Mouse (Mus musculus) embryo, embryonic 10 days (tissue): ENCODE measurements around the gene Mapk1ip1l.
A peak's percentile ranks its signal among the peaks of the same experiment; 100 is the strongest.

ENCODE experiments used
- DNase-seq: peaks from one replicate; pipeline ENCODE4 v3.0.0-alpha.2; 2015; ENCODE audit warnings: low spot score

Gene Mapk1ip1l

GRCm38 (mm10) chr14:47297785-47298407, at the start of gene Mapk1ip1l:
Mapk1ip1l (plus strand) TSS chr14:47298266.
- DNase-seq: peak; percentile 91

DNA sequence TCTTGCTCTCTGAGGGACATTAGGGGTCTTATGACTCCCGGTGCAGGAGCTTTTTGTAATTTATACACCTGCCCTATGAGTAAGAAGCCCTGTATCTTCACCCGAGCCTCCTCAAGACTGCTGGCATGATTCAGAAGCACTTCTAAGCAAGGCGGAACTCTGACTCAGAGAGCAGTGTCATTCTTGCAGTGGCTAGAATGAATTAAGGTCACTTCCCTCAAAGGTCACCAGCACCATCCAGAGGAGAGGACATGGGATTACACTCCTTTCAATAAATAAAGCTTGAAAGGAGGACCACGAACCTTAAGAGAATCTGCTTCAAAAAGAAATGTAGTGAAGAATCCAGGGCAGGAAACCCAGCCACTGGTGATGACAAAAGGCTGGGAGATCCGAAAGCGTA, 48.2 kb upstream of the Mapk1ip1l start:
- DNase-seq: no peak

GRCm38 (mm10) chr14:47264866-47265265, 33.2 kb upstream of the Mapk1ip1l start:
- DNase-seq: no peak

- no peak for DNase-seq
Measured at GRCm38 (mm10) chr14:47265829-47266228, 32.2 kb upstream of the Mapk1ip1l start.

DNA sequence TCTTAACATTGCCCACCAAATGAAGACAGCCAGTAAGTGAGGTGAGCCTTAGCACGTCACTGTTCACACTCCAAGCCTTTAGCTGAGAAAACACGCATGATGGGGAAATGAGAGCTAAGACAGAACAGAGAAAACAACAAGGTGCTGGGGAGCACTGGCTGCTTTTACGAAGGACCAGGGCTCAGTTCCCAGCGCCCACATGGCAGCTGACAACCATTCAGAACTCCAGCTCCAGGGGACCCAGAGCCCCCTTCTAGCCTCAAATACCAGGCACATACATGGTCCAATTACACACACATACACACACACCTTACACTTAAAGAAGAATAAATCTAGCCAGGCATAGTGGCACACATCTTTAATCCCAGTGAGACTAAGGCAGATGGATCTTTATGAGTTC, 29.0 kb upstream of the Mapk1ip1l start:
- no peak for DNase-seq

- DNase-seq: no peak
Measured at GRCm38 (mm10) chr14:47269706-47270105, 28.4 kb upstream of the Mapk1ip1l start.

DNA sequence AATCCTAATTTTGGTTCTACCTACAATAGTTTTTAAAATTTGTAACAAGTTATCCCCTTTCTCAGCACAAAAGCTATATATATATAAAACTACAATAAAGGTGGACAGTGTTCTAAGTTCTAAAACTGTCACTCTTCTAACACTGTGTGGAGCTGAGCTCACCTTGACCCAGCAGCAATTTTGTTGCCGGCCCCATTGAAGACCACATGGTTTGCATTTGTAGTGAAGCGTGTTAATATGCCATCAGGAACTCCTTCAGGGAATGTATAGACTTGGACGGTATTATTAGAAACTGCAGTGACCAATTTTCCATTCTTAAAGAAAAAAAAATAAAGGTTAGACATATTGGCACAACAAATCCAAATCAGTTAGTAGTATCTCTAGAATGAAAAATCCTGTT, 24.3 kb upstream of the Mapk1ip1l start:
- no peak for DNase-seq

- peak; percentile 32 for DNase-seq
Measured at GRCm38 (mm10) chr14:47275417-47275816, 22.6 kb upstream of the Mapk1ip1l start.

DNA sequence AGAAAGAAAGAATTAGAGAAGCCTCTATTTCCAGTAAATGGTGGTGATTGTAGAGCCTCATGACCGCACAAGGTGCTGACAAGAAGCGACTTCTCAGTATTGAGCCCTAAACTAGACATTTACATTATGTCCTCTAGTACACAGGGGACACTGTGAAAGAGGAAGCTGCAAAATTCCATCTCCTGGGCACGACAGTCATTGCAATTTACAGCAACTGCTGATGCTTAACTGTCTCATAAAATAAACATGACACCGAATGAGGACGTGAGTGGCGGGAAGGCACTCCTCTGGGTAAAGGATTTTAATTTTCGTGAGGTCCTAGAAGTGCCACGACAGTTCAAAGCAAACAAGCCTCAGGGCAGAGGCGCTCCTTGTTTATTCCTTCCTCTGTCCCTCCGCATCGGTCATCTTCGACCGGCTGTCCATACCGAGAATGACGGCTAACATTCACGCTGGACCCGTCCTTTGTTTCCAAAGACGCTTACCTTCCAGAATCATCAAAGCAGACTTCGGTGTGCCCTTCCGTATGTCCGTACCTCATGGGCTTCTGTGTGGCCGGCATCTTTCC, 21.9 kb upstream of the Mapk1ip1l start:
- peak; percentile 23 for DNase-seq

- peak; percentile 97 for DNase-seq
Measured at GRCm38 (mm10) chr14:47276637-47277393, 21.3 kb upstream of the Mapk1ip1l start, which contains the start of the genes Wdhd1 and Socs4. Wdhd1 (minus strand) TSS chr14:47276857. Socs4 (plus strand) TSS chr14:47276931.

GRCm38 (mm10) chr14:47279058-47279457, 19.0 kb upstream of the Mapk1ip1l start:
- DNase-seq: no peak

- DNase-seq: no peak
Measured at GRCm38 (mm10) chr14:47281535-47281934, 16.5 kb upstream of the Mapk1ip1l start.

DNA sequence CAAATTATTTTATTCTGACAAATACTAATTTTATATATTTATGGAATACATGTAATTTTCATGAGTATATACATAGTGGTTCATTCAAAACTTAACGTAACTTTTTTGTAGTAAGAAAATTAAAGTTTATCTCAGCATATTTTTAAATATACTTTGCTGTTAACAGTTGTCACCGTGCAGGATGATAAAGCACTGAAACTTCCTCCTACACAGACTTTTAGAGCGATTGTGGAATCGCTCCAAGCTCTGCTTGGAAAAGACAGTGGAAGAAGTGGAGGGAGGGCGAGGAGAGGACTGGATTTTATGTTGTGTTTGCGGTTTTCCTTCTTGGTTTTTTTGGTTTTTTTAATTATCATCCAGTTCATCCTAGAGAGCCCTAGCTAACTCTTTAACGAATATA, 14.5 kb upstream of the Mapk1ip1l start:
- no peak for DNase-seq

DNA sequence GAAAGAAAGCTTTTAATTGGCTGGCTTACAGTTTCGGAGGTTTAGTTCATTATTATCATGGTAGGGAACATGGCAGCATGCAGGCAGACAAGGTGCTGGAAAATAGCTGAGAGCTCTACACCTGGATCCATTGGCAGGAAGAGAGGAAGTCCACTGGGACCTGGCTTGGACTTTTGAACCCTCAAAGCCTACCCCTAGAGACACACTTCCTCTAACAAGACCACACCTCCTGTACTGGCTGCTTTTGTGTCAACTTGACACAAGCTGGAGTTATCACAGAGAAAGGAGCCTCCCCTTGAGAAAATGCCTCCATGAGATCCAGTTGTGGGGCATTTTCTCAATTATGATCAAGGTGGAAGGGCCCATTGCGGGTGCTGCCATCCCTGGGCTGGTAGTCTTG, 12.8 kb upstream of the Mapk1ip1l start:
- no peak for DNase-seq

DNA sequence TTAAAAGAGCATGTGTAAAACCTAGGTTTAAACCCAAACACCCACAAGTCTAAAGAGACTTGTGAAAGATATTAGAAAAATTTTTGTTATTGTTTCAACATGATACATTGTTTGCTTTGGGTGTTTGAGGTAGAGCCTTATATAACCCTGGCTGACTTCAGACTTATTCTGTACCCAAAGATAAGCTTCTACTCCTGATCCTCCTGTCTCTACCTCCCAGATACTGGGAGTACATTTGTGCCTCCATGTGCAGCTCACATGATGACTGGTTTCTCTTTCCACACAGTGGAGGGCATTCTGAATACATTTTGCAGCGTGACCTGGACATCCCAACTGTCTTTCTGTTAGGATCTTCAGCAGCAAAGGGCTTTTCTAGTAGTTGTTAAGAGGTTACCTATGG, 11.9 kb upstream of the Mapk1ip1l start:
- no peak for DNase-seq

DNA sequence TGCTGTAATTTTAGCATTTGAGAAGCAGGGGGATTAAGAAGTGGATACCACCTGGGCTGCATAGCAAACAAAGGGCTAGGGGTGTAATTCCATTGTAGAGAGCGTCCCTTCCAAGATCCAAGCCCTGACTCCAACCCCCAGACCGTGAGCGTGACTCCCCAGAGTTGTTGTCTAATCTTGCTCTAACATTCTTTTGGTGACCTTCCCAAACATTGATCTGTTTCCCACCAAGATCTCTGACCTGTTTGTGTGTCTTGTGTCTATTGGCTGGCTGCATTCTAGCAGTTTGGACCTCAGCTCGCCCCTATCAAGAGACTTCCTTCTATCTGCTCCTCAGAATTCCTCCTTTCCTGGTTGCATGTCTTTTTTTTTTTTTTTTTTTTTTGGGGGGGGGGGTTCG, 11.0 kb upstream of the Mapk1ip1l start:
- no peak for DNase-seq

- no peak for DNase-seq
Measured at GRCm38 (mm10) chr14:47291772-47292171, 6.3 kb upstream of the Mapk1ip1l start.

GRCm38 (mm10) chr14:47294136-47294535, 3.9 kb upstream of the Mapk1ip1l start:
- DNase-seq: no peak

GRCm38 (mm10) chr14:47296232-47296631, 1.8 kb upstream of the Mapk1ip1l start:
- DNase-seq: no peak

- peak; percentile 80 for DNase-seq
Measured at GRCm38 (mm10) chr14:47298408-47298792, 334 bp downstream of the Mapk1ip1l start.

DNA sequence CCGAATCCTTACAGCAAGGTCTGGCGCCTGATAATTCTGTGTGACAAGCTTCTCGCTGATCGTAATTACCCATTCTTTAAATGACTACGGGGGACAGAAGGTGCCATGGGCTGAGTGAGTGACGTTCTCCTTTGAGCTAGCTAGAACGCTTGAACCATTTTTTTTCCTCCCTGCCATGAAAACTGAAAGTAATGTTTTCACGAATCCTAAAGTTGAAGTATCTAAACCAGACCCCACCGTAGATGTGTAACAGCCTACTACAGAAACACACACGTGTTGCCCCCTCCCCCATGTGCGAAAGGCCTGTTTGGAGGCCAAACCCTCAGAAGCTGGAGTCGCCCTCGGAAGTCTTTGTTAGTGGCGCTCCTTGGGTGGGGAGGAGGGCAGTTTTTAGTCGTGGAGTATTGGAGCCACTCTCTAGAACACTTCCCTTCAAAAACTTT, 774 bp downstream of the Mapk1ip1l start:
- DNase-seq: peak; percentile 67

GRCm38 (mm10) chr14:47302885-47303680, 5.0 kb downstream of the Mapk1ip1l start:
- no peak for DNase-seq
